Mouse (Mus musculus) CH12F3 (cell line): Measurements from ENCODE around the gene Prss57.

Experiments
- in situ Hi-C: fragments of 300-500 bp; cut with MboI; formaldehyde crosslinking; loops from 2 replicates; pipeline ENCODE4 v1.14.3; 2020; ENCODE audit warnings: low sequenced_read_pairs

The Prss57 gene

DNA sequence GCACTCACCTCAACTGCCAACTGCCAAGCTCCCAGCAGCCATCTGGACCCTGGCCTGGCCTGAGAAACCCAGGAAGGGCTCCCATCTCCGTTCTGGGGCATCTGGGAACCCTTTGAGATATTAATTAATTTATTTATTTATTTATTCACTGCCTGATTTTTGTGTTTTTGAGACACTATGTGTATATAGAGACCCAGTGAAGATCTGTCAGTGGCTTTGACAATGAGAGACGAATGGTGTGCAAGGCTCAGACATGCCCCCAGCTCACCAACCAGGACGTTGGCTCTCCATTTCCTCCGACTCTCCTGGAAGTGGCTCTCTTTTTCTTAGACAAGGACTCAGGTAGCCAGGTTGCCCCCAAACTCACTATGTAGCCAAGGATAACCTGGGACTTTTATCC is at the start of gene Prss57:
TSS of gene Prss57 (minus strand) at position 101 of the 400 bp plus-strand sequence.
- in situ Hi-C loops: no loop called here

DNA sequence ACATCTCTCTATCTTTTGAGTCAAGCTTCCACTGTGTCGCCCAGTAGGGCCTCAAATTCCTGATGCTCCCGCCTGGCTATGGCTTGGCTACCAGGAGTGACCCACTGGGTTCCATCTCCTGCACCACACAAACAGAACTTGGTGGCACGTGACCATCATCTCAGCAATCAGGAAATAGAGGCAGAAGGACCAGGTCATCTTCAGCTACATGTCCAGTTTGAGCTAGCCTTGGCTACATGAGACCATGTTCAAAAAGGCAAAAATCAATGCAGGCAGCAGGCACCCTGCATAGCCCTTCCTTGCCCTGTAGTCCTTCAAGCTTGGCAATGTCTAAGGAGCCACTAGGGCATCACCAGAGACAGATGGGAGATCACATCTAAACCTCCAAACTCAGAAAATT is 49.3 kb upstream of the Prss57 start:
- in situ Hi-C loops: no loop called here

DNA sequence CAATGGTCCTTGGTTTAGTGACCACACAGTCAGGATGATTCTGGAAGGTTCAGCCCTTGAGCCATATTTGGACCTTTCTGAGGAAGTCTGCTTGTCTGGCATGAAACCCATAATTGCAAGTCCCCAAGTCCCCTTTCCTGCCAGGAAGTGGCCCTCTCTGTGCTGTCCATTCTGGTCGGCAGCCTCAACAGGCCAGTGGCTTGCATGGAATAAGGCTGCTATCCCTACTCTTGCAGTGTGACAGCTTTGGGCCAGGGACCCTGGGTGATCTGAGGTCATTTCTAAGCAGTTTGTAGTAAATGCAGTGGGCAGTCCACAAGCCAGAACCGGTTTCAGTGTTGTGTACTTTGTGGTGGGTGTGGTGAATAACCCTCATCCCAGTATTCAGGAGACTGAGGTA is 47.4 kb upstream of the Prss57 start:
- in situ Hi-C loops: no loop called here

DNA sequence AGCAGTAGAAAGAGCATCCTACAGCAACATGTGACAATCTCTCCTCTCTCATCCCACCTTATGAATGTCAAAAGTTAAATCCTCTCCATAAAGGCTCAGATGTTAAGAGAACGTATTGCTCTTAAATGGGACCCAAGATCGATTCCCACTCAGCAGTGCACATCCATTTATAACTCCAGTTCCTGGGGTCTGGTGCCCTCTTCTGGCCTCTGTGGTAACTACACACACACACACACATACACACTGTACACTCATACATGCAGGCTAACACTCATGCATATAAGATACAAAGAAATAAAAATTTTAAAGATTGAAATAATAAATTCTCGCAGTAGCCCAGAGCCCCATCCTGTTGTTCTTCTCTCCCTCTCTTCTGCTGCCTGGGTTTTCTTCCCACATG is 46.2 kb upstream of the Prss57 start:
- in situ Hi-C loops: no loop called here

GRCm38 (mm10) chr10:79834769-79835398 is 44.1 kb upstream of the Prss57 start:
- in situ Hi-C loops: no loop called here

DNA sequence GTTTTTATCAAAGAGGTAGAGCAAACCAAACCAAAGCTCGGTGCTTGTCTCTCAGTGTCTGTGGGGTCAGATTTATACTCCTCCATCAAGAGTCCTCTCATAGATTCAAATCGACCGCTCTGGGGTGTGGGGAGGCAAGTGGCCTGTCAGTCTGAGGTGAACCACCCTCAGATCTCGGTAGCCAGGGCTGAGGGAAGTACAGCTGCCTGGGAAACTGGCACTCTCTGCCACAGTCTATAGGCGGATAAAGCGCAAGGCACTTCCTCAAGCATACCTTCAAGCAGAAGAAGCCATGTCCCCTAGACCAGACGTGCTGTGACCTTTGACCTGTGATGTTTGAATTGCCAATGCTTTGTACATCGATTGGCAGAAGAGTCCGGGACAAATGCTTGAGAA is 42.0 kb upstream of the Prss57 start:
- in situ Hi-C loops: no loop called here

GRCm38 (mm10) chr10:79832026-79832785 is 41.4 kb upstream of the Prss57 start:
- in situ Hi-C loops: no loop called here

GRCm38 (mm10) chr10:79831583-79831982 is 40.8 kb upstream of the Prss57 start:
- in situ Hi-C loops: no loop called here

GRCm38 (mm10) chr10:79824413-79824812 is 33.7 kb upstream of the Prss57 start:
- in situ Hi-C loops: no loop called here

DNA sequence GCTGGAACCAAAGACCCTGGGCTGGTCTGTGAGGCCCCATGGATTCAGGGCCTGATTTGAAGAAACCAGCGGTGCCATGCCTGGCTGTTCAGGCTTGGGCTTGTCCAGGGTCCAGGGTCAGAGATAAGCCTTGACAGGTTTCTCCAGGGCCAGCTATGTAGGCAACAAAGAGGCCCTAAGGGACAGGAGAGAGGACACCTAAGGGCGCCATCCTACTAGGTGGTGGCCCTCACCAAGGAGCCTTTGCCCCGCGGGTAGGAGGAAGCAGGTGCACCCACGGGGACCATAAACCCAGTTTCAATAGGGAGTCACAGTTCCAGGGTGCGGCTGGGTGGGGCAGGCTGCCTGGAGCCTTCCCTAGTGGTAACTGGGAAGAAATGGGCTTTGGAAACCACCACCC is 32.2 kb upstream of the Prss57 start:
- in situ Hi-C loops: no loop called here

- in situ Hi-C loops: no loop called here
These were observed 31.6 kb upstream of the Prss57 start for GRCm38 (mm10) chr10:79822372-79822771.

GRCm38 (mm10) chr10:79821731-79822130 is 31.0 kb upstream of the Prss57 start:
- in situ Hi-C loops: no loop called here

- in situ Hi-C loops: no loop called here
These were observed 30.0 kb upstream of the Prss57 start, which contains the start of gene Misp for GRCm38 (mm10) chr10:79820782-79821181. TSS of gene Misp (plus strand) at chr10:79820989.

DNA sequence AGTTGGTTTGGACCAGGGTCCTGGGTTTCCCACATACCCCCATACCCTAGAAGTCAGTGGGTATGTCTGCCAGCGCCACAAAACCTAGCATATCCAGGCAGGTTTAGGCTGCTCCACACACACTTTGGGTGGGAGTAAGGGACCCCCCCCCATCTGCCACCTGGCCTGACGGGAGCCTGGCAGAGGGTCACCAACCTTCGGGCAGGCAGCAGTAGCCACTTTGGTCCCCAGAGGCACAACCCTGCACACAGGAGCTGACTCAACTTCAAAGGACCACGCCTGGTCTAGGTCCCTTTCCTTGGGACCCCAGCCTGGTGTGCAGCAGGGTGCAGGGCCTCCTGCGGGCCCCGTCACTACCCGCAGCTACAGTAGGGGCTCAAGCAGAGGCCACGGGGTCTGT is 29.5 kb upstream of the Prss57 start:
- in situ Hi-C loops: no loop called here

GRCm38 (mm10) chr10:79819606-79820005 is 28.8 kb upstream of the Prss57 start:
- in situ Hi-C loops: no loop called here

DNA sequence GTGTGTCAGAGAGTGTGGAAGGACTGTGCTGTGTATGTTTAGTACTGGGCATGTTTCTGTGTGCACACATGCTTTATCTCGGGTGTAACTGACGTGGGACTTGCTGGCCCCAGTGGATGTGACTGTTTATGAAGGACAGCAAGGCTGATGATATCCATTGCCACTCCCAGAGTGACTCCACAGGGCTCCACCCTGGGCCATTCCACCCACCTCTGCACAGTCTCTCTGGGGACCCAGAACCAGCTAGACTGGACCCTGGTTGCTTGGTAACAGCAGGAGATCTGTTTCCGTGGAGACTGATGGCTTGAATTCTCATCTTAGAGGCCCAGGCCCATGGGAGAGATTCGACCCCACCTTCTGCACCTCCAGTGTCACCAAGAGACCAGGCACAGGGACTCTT is 27.5 kb upstream of the Prss57 start:
- in situ Hi-C loops: no loop called here

DNA sequence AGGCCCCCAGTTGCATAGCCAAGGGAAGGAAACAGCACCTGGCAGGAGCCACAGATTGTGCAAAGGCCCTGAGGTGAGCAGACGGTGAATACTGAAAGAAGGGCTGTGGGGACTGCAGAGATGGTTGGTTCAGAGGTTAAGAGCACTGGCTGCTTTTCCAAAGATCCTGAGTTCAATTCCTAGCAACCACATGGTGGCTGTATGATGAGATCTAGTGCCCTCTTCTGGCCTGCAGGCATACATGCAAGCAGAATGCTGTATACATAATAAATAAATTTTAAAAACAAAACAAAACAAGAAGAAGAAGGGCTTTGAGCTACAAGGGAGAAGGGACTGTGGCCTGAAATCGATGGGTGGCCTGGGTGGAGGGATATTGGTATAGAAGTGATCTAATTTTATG is 26.4 kb upstream of the Prss57 start:
- in situ Hi-C loops: no loop called here

- in situ Hi-C loops: no loop called here
These were observed 25.1 kb upstream of the Prss57 start for GRCm38 (mm10) chr10:79815671-79816494.

DNA sequence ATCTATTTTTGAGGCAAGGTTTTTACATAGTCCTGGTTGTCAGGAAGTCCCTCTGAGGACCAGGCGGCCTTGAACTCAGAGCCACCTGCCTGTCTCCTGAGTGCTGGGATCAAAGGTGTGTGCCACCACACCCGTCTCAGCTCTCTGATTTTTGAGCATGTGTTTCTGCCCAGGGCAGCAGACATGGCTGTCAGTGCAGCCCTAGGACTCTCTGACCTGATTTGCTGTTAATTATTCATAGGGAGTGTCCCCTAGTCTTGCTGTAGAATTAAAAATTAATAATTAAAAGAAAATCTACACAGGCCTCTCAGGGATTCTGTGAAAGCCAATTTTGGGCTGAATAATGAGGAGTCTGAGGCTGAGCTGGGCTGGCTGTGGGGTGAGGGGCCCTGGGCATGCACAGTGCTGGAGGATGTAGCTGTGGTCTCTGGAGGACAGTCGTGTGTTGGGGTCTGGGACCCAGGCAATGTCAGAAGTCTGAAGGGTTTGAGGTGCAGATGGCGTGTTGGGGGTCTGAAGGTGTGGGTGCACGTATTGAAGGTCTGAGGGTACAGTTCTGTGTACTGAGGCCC is 23.6 kb upstream of the Prss57 start:
- in situ Hi-C loops: no loop called here

DNA sequence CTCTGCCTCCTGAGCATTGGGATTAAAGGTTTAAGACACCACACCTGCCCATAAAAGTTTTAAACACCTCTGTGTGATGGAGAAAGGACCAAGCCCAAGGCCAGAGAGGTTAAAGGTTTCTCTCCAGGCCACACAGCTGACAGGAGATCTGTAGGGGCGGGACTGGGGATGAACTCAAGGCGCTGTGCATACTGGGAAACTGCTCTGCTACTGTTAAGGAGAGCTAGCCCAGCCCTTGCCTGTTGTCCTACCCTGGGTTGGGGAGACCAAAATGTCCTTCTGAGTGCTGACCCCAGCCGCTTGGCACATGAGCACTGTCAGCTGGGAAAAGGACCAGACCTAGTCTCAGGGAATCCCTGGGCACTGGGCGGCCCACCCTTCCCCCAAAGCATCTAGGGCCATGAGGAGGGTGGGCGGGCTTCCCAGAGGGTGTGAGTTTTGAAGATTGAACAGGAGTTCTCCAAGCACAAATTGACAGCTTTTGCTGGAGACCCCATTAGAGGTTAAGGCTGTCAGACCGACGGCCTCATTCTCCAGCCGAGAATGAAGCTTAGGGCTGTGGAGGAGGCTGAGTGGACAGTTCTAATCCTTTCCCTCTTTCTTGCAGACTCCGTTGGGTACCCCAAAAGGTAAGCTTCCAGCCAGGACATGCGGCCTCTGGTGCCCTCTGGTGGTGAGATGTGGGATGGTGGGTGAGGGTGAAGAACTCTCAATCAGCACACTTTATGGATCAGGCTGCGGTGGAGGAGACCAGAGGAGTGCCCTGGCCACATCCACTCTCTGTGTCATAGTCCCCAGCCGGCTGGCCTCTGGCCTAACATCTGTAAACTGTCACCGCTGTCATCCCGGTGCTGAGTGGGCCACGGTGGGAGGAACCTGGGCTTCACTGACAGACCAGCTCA is 21.2 kb upstream of the Prss57 start:
- in situ Hi-C loops: no loop called here
